Mouse (Mus musculus) T-cell, adult 2 months (primary cell): ENCODE measurements around the gene Trank1.

Experiments
- DNase-seq: peaks from one replicate; pipeline ENCODE4 v3.0.0; 2022; ENCODE audit warnings: low spot score

The Trank1 gene

GRCm38 (mm10) chr9:111302196-111302831 is 9.2 kb upstream of the Trank1 start:
- no peak for DNase-seq

GRCm38 (mm10) chr9:111304036-111304435 is 7.5 kb upstream of the Trank1 start:
- no peak for DNase-seq

DNA sequence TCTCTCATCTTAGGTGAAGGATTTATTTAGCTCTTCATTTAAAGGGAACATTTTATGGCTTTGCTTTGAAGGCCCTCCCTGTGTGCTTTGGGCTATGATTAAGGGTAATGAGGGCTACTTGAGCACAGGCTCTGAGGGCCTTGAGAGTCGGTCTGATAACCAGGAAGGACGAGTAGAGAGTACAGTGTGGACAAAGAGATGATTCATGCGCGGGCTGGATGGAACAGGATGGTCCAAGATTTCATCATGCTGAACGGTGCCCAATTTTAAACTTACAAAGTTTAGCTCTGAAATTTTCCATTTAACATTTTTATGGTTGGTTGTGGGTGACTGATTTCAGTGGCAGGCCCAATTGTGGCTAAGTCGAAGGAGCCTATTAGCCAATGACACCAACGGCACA is 5.4 kb upstream of the Trank1 start:
- DNase-seq: no peak

DNA sequence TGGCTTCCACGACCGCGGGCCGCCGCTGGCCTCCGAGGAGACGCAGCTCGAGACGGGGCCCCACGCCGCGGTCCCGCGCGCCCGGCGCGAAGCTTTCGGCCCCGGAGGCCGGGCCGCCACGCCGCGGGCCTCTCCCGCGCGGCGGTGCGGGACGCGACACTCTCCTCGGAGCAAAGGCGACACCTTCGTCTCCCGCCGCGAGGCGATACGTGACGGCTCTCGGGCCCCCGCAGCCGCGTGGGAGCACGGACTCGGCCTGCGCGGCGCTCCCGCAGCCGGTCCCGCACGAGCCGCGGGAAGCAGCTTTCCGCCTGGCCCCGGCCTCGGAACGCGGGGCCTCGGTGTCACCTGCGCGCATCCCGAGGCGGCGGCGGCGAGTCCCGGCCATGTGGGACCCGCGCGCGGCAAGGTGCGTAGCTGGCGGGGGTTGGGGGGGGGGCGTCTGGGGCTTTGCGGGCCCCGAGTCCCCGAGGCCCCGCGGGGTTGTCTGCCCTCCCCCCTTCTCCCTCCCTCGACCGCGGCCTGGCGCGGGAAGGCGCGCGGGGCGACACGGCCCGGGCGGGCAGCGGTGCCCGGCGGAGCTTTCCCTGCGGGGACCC is 403 bp downstream of the Trank1 start:
- no peak for DNase-seq

- no peak for DNase-seq
These were observed 1.1 kb downstream of the Trank1 start for GRCm38 (mm10) chr9:111312442-111313141.

- DNase-seq: no peak
These were observed 1.8 kb downstream of the Trank1 start for GRCm38 (mm10) chr9:111313299-111313698.

DNA sequence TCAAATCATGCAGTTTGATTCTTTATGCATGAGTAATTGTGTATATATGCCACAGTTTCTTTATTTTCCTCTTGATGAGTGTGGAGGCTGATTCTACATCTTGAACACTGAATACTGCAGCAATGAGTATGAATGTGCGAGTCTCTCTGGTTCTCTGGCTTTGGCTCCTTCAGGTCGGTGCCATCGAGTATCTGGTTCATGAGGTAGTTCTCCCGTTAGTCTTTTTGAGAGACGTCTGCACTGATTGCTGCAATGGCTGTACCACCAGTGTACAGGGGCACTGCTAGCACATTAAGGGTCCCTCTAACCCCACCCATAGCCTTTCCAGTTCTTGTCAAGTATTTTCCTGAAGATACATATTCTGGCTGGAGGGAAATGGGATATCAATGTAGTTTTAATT is 2.3 kb downstream of the Trank1 start:
- no peak for DNase-seq

GRCm38 (mm10) chr9:111314219-111314618 is 2.7 kb downstream of the Trank1 start:
- DNase-seq: peak; percentile 12

- DNase-seq: no peak
These were observed 9.4 kb downstream of the Trank1 start for GRCm38 (mm10) chr9:111320912-111321311.

DNA sequence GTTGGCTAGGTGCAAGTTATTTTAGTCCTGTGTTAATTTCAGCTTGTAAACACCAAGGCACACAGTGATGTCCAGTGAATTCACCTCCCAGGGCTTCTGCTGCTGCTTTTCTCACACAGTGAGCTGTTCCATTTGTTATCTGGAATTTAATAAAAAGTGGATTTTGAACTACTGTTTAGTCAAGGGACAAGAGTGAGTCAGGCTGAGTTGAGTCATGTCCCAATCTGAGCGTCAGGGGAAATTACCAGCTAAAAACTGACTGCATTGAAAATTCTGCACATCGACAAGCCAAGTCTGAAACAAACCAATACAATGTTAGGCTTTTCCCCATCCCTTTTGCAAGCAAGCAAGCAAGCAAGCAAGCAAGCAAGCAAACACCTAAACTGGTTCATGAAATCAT is 13.3 kb downstream of the Trank1 start:
- no peak for DNase-seq

GRCm38 (mm10) chr9:111329881-111330280 is 18.3 kb downstream of the Trank1 start:
- DNase-seq: no peak

DNA sequence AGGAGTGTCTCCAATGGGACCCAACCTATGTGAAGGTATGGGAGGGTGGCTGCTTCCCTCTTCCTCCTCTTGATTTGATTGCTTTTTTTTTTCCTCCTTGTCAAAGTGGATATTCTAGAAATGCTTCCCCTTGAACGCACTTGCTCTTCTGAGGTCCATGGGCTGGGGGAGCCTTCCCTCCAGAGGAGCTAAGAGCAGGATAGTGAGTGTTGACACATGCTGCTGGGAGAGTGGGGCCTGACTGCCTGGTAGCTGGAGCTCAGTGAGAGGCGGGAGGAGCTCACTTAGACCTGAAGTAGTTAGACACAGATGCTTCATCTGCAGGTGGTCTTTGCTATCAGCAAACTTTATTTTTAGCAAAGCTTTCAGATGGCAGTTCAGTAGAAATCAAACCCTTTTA is 22.3 kb downstream of the Trank1 start:
- DNase-seq: no peak

DNA sequence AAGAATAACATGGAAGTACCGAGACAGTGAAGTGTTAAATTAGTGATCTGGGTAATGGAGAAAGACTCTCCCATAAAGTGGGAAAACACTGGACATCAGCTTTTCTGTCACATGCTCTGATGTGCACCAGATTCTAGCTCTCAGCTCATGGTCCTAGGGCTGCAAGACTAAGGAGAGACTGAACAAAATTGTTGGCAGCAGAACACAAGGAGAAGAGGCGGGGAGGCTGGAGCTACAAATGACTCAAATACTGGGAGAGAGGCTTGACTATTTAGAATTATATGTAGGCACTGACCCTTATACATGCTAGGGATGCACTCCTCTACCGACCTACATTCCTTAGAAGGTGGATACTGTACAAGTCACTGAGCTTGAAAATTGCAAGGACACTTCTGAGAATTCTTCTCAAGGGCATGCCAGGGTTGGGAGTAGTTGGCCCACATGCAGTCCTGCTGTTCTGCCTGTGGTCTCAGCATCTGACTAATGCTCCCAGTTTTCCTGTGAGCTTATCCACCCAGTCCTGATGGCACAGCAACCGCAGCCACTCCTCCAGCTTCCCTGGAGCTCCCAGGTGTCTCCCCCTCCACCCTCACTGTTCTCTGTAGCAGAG is 23.1 kb downstream of the Trank1 start:
- DNase-seq: no peak

- DNase-seq: no peak
These were observed 39.7 kb downstream of the Trank1 start for GRCm38 (mm10) chr9:111351233-111351632.

GRCm38 (mm10) chr9:111351641-111352040 is 40.1 kb downstream of the Trank1 start:
- DNase-seq: no peak

- DNase-seq: no peak
These were observed 41.1 kb downstream of the Trank1 start for GRCm38 (mm10) chr9:111352646-111353045.

GRCm38 (mm10) chr9:111355041-111355440 is 43.5 kb downstream of the Trank1 start:
- no peak for DNase-seq

DNA sequence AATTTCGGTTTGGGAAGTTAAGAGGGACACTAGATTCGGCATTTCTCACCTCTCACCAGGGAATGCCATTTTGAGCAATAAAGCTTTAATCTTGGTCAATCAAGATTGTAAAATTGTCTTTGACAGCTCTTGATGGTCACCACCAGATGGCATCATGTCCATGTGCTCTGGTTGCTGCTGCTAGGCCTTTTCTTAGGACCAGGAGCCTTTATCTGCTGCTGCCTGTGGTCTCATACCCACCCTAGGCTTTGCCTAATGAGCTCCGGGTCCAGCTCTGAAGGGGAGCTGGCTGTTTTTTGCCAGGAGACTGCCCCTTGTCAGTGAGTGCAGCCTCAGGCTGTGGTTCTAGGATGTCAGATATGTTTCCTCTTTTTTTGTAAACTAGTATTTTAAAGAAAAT is 44.8 kb downstream of the Trank1 start:
- no peak for DNase-seq

DNA sequence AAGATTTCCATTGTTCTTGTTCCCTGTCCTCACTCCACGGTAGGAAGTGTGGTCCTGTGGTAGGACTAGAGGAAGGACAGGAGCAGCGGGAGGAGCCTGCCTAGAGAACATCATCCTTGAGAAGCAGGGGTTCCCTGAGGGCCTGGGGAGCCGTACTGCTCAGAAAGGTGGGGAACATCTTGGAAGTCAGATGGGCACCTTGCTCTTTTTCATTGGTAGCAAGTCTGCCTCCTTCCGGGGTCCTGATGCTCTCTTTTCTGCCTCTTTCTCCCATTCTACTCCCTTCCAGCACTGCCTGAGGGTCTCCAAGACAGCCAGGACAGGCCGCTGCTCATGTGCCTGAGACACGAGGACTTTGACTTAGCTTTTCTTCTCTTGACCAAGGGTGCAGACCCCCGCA is 52.1 kb downstream of the Trank1 start:
- no peak for DNase-seq

DNA sequence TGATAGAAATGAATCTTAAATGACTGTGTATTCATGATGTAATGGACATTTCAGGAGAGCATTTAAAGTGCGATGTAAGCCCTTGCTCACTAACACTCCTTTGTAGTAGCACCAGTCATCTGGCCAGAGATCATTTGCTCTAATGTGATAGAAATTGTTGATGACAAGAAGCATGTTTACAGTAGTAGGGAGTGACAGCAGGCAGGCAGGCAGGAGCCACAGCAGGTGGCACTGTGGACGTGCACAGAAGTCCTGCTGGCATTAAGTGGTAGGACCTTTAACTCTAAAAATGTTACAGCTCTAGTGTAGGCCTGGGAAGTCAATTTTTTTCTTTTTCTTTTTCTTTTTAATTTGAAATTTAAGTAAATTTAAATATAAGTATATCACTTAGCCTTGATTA is 56.2 kb downstream of the Trank1 start:
- DNase-seq: no peak

- no peak for DNase-seq
These were observed 60.5 kb downstream of the Trank1 start for GRCm38 (mm10) chr9:111372079-111372478.

DNA sequence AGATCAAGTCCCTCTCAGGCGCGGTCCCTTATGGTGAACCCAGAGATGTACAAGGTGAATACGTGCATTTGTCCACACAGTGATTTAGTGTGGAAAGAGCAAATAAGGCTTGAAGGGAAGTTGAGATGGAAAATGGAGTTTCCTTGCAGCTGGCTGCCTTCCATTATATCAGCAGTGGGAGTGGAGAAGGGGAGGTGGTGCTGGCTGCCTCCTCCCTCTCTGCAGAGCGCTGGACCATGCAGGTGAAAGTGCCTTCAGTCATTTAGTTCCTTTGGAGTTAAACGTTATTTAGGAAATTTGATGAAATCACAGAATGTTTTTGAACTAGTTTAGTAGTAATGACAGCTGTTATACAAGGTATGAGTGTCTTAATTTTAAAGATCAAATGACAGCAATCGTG is 66.3 kb downstream of the Trank1 start:
- no peak for DNase-seq
